Mouse (Mus musculus) adrenal gland, postnatal 25 days (tissue): ENCODE data around the gene Dtnbp1. TPM values are rescaled to one million over a fixed set of nuclear protein-coding genes. Genes with fewer than 3 reads are reported as not detected.

Experiments used
- DNase-seq: peaks from one replicate; pipeline ENCODE4 v3.0.0; 2021; ENCODE audit warnings: mixed read lengths
- total RNA-seq: library from RNA; stranded (reverse); gene quantifications from 2 replicates; pipeline ENCODE4 v1.2.3, GENCODE M21; 2021

Gene Dtnbp1
- total RNA-seq, 1 experiment from 2014 or later = 41.4 TPM

- DNase-seq = no peak
Observed at GRCm38 (mm10) chr13:44948320-44949250, 53.4 kb downstream of the Dtnbp1 start.

GRCm38 (mm10) chr13:44946880-44947635 is 54.9 kb downstream of the Dtnbp1 start:
- no peak for DNase-seq

- no peak for DNase-seq
Observed at GRCm38 (mm10) chr13:44943618-44944017, 58.3 kb downstream of the Dtnbp1 start.

GRCm38 (mm10) chr13:44939326-44940035 is 62.5 kb downstream of the Dtnbp1 start:
- DNase-seq = no peak

GRCm38 (mm10) chr13:44937681-44938080 is 64.3 kb downstream of the Dtnbp1 start:
- no peak for DNase-seq

- DNase-seq = no peak
Observed at GRCm38 (mm10) chr13:44933575-44933974, 68.4 kb downstream of the Dtnbp1 start.

- no peak for DNase-seq
Observed at GRCm38 (mm10) chr13:44932307-44933264, 69.4 kb downstream of the Dtnbp1 start.

GRCm38 (mm10) chr13:44926311-44926710 is 75.6 kb downstream of the Dtnbp1 start:
- no peak for DNase-seq

GRCm38 (mm10) chr13:44925173-44925572 is 76.8 kb downstream of the Dtnbp1 start:
- no peak for DNase-seq

GRCm38 (mm10) chr13:44924042-44924441 is 77.9 kb downstream of the Dtnbp1 start:
- DNase-seq = peak; percentile 24

GRCm38 (mm10) chr13:44921721-44922120 is 80.2 kb downstream of the Dtnbp1 start:
- no peak for DNase-seq

GRCm38 (mm10) chr13:44921095-44921494 is 80.9 kb downstream of the Dtnbp1 start:
- no peak for DNase-seq

GRCm38 (mm10) chr13:44918269-44918668 is 83.7 kb downstream of the Dtnbp1 start:
- no peak for DNase-seq

GRCm38 (mm10) chr13:44917202-44917601 is 84.7 kb downstream of the Dtnbp1 start:
- DNase-seq = no peak

- DNase-seq = no peak
Observed at GRCm38 (mm10) chr13:44915945-44916344, 86.0 kb downstream of the Dtnbp1 start.

GRCm38 (mm10) chr13:44915382-44915781 is 86.6 kb downstream of the Dtnbp1 start:
- DNase-seq = no peak

- no peak for DNase-seq
Observed at GRCm38 (mm10) chr13:44913560-44913959, 88.4 kb downstream of the Dtnbp1 start.

- peak; percentile 54 for DNase-seq
Observed at GRCm38 (mm10) chr13:44912851-44913250, 89.1 kb downstream of the Dtnbp1 start.

- no peak for DNase-seq
Observed at GRCm38 (mm10) chr13:44908790-44909189, 93.2 kb downstream of the Dtnbp1 start.

- peak; percentile 64 for DNase-seq
Observed at GRCm38 (mm10) chr13:44907702-44908101, 94.2 kb downstream of the Dtnbp1 start.

- DNase-seq = no peak
Observed at GRCm38 (mm10) chr13:44906141-44906540, 95.8 kb downstream of the Dtnbp1 start.
